Mouse (Mus musculus): ENCODE data around the gene Myo1b. TPM values are rescaled to one million over a fixed set of nuclear protein-coding genes. Genes with fewer than 3 reads are reported as not detected.

Gene Myo1b
- polyA plus RNA-seq, 1 experiment from 2014 or later: 88.8 TPM

DNA sequence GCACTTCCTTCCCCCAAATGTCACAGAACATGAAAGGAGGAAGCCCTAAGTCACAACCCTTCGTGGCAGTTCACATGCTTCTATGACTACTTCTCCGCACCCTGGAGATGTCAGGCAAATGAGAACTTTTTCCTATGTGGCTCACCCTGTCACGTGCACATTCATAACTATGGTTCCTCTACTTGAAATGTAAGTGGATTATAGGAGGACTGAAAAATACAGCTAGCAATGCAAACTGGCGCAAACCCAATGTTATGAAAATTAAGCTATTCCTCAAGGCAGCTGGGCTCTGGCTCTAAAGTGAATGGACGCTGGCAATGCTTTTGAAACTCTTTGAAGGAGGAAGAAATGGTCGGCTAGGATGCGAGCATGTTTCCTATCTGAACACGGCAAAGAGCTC lies 8.1 kb downstream of the Myo1b start:
- 44% methylated on average over 8 of the region's 8 CpGs for WGBS
- H3K4me1 ChIP-seq (ENCODE audit: control insufficient read depth, insufficient read depth, low read length): peaks cover 40% of the 10 kb centered on the region

GRCm38 (mm10) chr1:51906206-51906906 lies 9.5 kb downstream of the Myo1b start:
- no peak overlapping the region for H3K4me3 ChIP-seq (ENCODE audit: low read length)
- H3K9me3 ChIP-seq (ENCODE audit: control insufficient read depth, low read length): no peaks in the 10 kb centered on the region
- no peak for ATAC-seq (ENCODE audit: low FRiP score, low TSS enrichment)
- 63% methylated on average over 8 of the region's 8 CpGs for WGBS
- no peaks in the 10 kb centered on the region for H3K27me3 ChIP-seq (ENCODE audit: control insufficient read depth, insufficient read depth, low read length)
- no peak overlapping the region for H3K4me2 ChIP-seq (replicated peaks; ENCODE audit: low read depth, low read length)
- no peak overlapping the region for H3K27ac ChIP-seq (ENCODE audit: low read depth, low read length)
- no peak overlapping the region for H3K9ac ChIP-seq (ENCODE audit: low read depth, low read length)
- peaks cover 2% of the 10 kb centered on the region; the same call in 1 of the 2 replicates for H3K36me3 ChIP-seq (ENCODE audit: control insufficient read depth, insufficient read depth, low read length)
- H3K4me1 ChIP-seq (ENCODE audit: control insufficient read depth, insufficient read depth, low read length): peaks cover 38% of the 10 kb centered on the region

More for the DNA sequence above, 8.1 kb downstream of the Myo1b start:
- Histone ChIP-seq H3K4me2 (replicated peaks; ENCODE audit: low read depth, low read length) (no peak overlapping the region), H3K36me3 (ENCODE audit: control insufficient read depth, insufficient read depth, low read length) (peaks cover 2% of the 10 kb centered on the region; the same call in 1 of the 2 replicates), H3K4me3 (ENCODE audit: low read length) (no peak overlapping the region), H3K9ac (ENCODE audit: low read depth, low read length) (no peak overlapping the region), H3K27me3 (ENCODE audit: control insufficient read depth, insufficient read depth, low read length) (no peaks in the 10 kb centered on the region), H3K27ac (ENCODE audit: low read depth, low read length) (no peak overlapping the region), H3K9me3 (ENCODE audit: control insufficient read depth, low read length) (no peaks in the 10 kb centered on the region)
- ATAC-seq (ENCODE audit: low FRiP score, low TSS enrichment): no peak

- WGBS: 63% methylated on average over 6 of the region's 6 CpGs
- Histone ChIP-seq H3K9ac (ENCODE audit: low read depth, low read length) (no peak overlapping the region), H3K4me1 (ENCODE audit: control insufficient read depth, insufficient read depth, low read length) (peaks cover 30% of the 10 kb centered on the region; the same call in 1 of the 2 replicates), H3K36me3 (ENCODE audit: control insufficient read depth, insufficient read depth, low read length) (no peaks in the 10 kb centered on the region; the same call in 1 of the 2 replicates), H3K27ac (ENCODE audit: low read depth, low read length) (no peak overlapping the region), H3K4me2 (replicated peaks; ENCODE audit: low read depth, low read length) (no peak overlapping the region), H3K27me3 (ENCODE audit: control insufficient read depth, insufficient read depth, low read length) (no peaks in the 10 kb centered on the region), H3K9me3 (ENCODE audit: control insufficient read depth, low read length) (no peaks in the 10 kb centered on the region), H3K4me3 (ENCODE audit: low read length) (no peak overlapping the region)
- no peak; the same call in 1 of the 2 replicates for ATAC-seq (ENCODE audit: low FRiP score, low TSS enrichment)
Measured at GRCm38 (mm10) chr1:51905073-51905472, 10.8 kb downstream of the Myo1b start.

DNA sequence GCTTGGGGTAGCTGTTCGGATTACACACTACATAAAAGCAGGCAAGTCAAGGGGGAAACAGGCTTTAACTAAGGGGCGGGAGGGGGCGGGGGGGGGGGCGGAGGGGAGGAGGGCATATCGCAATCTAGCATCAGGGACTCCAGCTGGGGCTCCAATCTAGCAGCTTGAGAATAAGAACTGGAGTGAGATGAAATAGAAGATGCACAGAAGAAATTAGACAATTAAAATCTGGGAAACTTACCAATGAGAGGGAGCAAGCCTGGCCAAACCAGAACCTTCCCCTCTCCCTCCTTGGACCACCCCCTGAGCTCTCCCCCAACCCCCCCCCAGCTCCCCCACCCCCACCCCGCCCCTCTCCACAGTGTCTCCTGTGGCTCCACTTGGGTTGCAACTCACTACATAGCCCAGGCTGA lies 18.7 kb downstream of the Myo1b start:
- Histone ChIP-seq H3K27ac (ENCODE audit: low read depth, low read length) (no peak overlapping the region), H3K27me3 (ENCODE audit: control insufficient read depth, insufficient read depth, low read length) (no peaks in the 10 kb centered on the region), H3K9me3 (ENCODE audit: control insufficient read depth, low read length) (no peaks in the 10 kb centered on the region), H3K36me3 (ENCODE audit: control insufficient read depth, insufficient read depth, low read length) (no peaks in the 10 kb centered on the region), H3K4me3 (ENCODE audit: low read length) (no peak overlapping the region), H3K4me2 (replicated peaks; ENCODE audit: low read depth, low read length) (no peak overlapping the region), H3K4me1 (ENCODE audit: control insufficient read depth, insufficient read depth, low read length) (peaks cover 21% of the 10 kb centered on the region), H3K9ac (ENCODE audit: low read depth, low read length) (no peak overlapping the region)
- 59% methylated on average over 6 of the region's 6 CpGs for WGBS
- peak; percentile 28; the same call in 1 of the 2 replicates for ATAC-seq (ENCODE audit: low FRiP score, low TSS enrichment)

DNA sequence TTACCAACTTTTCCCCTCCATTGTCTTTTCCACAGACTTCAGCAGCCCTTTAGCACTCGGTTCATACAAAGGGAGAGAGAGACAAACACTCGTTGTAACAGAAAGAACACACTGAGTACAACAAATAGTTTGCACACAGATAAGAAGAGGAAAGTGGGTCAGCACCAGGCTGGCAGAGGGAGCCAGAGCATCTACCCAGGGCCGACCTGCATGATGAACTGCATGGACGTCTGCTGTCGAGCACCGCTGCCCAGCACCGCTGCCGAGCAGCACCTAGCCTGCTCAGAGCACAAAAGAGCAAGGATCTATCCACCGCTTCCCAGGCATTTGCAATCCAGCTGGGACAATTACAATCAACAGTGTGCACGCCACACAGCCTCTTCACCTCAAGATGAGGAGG lies 19.9 kb downstream of the Myo1b start:
- Histone ChIP-seq H3K27me3 (ENCODE audit: control insufficient read depth, insufficient read depth, low read length) (no peaks in the 10 kb centered on the region), H3K4me1 (ENCODE audit: control insufficient read depth, insufficient read depth, low read length) (peaks cover 23% of the 10 kb centered on the region), H3K4me3 (ENCODE audit: low read length) (no peak overlapping the region), H3K9ac (ENCODE audit: low read depth, low read length) (no peak overlapping the region), H3K36me3 (ENCODE audit: control insufficient read depth, insufficient read depth, low read length) (no peaks in the 10 kb centered on the region), H3K27ac (ENCODE audit: low read depth, low read length) (no peak overlapping the region), H3K9me3 (ENCODE audit: control insufficient read depth, low read length) (no peaks in the 10 kb centered on the region), H3K4me2 (replicated peaks; ENCODE audit: low read depth, low read length) (no peak overlapping the region)
- WGBS: 46% methylated on average over 10 of the region's 10 CpGs
- peak; percentile 56; the same call in 1 of the 2 replicates for ATAC-seq (ENCODE audit: low FRiP score, low TSS enrichment)

GRCm38 (mm10) chr1:51894721-51895120 lies 21.1 kb downstream of the Myo1b start:
- Histone ChIP-seq H3K36me3 (ENCODE audit: control insufficient read depth, insufficient read depth, low read length) (no peaks in the 10 kb centered on the region), H3K4me1 (ENCODE audit: control insufficient read depth, insufficient read depth, low read length) (peaks cover 26% of the 10 kb centered on the region), H3K9me3 (ENCODE audit: control insufficient read depth, low read length) (no peaks in the 10 kb centered on the region), H3K4me3 (ENCODE audit: low read length) (no peak overlapping the region), H3K27me3 (ENCODE audit: control insufficient read depth, insufficient read depth, low read length) (no peaks in the 10 kb centered on the region), H3K4me2 (replicated peaks; ENCODE audit: low read depth, low read length) (no peak overlapping the region), H3K27ac (ENCODE audit: low read depth, low read length) (no peak overlapping the region), H3K9ac (ENCODE audit: low read depth, low read length) (no peak overlapping the region)
- ATAC-seq (ENCODE audit: low FRiP score, low TSS enrichment): no peak
- WGBS: 80% methylated on average over 3 of the region's 3 CpGs

DNA sequence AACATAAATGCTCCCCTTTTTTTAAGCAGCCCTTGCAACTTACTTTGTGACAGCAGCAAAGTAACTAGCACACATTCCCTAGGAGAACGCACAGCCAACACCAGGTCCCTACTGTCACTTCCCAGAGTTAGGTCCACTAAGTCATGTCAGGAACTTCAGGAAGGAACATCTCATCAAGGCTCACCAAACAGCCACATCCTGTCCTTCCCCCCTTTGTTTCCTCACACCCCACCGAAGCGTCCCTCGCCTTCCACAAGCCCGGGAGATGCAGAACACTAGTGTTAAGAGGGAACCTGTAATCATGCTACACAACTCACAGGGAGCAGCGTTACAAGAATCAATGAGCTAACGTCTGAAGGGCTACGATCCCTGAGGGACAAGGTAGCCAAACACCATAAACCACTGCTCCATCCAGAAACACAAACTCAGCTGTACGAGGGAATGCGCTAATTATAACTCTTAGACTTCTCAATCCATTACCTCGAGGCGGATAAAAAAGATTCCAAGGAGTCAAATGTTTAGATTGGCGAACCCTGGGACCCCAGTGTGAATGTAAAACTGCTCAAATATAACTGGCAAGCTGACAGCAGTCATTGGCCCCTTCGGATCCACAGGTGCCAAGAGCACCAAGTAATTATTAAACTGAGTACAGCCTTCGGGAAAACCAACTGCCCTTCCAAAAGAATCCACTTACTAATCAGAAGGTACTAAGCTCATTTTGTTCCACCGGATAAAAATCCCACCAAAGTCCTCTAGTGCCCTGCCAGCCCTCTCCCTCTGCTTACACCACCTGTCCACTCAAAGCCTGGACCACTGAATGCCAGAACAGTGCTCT lies 22.1 kb downstream of the Myo1b start:
- Histone ChIP-seq H3K4me1 (ENCODE audit: control insufficient read depth, insufficient read depth, low read length) (peaks cover 26% of the 10 kb centered on the region), H3K27me3 (ENCODE audit: control insufficient read depth, insufficient read depth, low read length) (no peaks in the 10 kb centered on the region), H3K9ac (ENCODE audit: low read depth, low read length) (no peak overlapping the region), H3K4me3 (ENCODE audit: low read length) (no peak overlapping the region), H3K4me2 (replicated peaks; ENCODE audit: low read depth, low read length) (no peak overlapping the region), H3K9me3 (ENCODE audit: control insufficient read depth, low read length) (no peaks in the 10 kb centered on the region), H3K27ac (ENCODE audit: low read depth, low read length) (no peak overlapping the region), H3K36me3 (ENCODE audit: control insufficient read depth, insufficient read depth, low read length) (no peaks in the 10 kb centered on the region)
- no peak for ATAC-seq (ENCODE audit: low FRiP score, low TSS enrichment)
- 59% methylated on average over 16 of the region's 16 CpGs for WGBS

- no peak overlapping the region for H3K27ac ChIP-seq (ENCODE audit: low read depth, low read length)
- H3K4me3 ChIP-seq (ENCODE audit: low read length): no peak overlapping the region
- peaks cover 40% of the 10 kb centered on the region for H3K4me1 ChIP-seq (ENCODE audit: control insufficient read depth, insufficient read depth, low read length)
- WGBS: 83% methylated on average over 4 of the region's 4 CpGs
- H3K27me3 ChIP-seq (ENCODE audit: control insufficient read depth, insufficient read depth, low read length): no peaks in the 10 kb centered on the region
- H3K9me3 ChIP-seq (ENCODE audit: control insufficient read depth, low read length): no peaks in the 10 kb centered on the region
- no peak for ATAC-seq (ENCODE audit: low FRiP score, low TSS enrichment)
- H3K4me2 ChIP-seq (replicated peaks; ENCODE audit: low read depth, low read length): no peak overlapping the region
- H3K9ac ChIP-seq (ENCODE audit: low read depth, low read length): no peak overlapping the region
- no peaks in the 10 kb centered on the region for H3K36me3 ChIP-seq (ENCODE audit: control insufficient read depth, insufficient read depth, low read length)
Measured at GRCm38 (mm10) chr1:51892005-51892404, 23.9 kb downstream of the Myo1b start.

Data from kidney, embryonic 14.5 days (tissue).